Comparison of ENCODE assay signal across 9 mouse cellular contexts in genomic region chr4:33147825-33148224, GRCm38 (mm10). TPM values are rescaled to one million over a fixed set of nuclear protein-coding genes. Genes with fewer than 3 reads are reported as not detected.
DNase-seq lines count a peak whose midpoint lies in the region; ATAC-seq and TF ChIP-seq lines count a peak whose summit lies in the region.
"Had no signal": no experiment of that assay in that cellular context is flagged by ENCODE, and none has a peak within 500 bp of the region (broad histone marks: within the 10 kb centered on the region; RNA-seq: fewer than 3 reads in every experiment).

No protein-coding gene starts in this region.

- H3K9me3 ChIP-seq in intestine, postnatal 0 days (ENCODE audit: control insufficient read depth): no peaks in the 10 kb centered on the region
- H3K9me3 ChIP-seq in intestine, embryonic 15.5 days: no peaks in the 10 kb centered on the region
- H3K9me3 ChIP-seq in neural tube, embryonic 11.5 days (ENCODE audit: control insufficient read depth, low read length): no peaks in the 10 kb centered on the region

- no peak for ATAC-seq in intestine, postnatal 0 days
- no peak for ATAC-seq in intestine, embryonic 15.5 days
- no peak for ATAC-seq in Patski
- ATAC-seq in neural tube, embryonic 11.5 days (ENCODE audit: insufficient read depth, low FRiP score, low TSS enrichment): no peak

- POLR2A ChIA-PET in Patski (lab: Charles Lee): no interaction called here

- H3K4me1 ChIP-seq in intestine, postnatal 0 days (replicated peaks; ENCODE audit: control insufficient read depth, insufficient read depth, low read length): 0 out of 2 replicates have a peak, but pooled peaks cover 2% of the 10 kb centered on the region
- H3K4me1 ChIP-seq in intestine, embryonic 15.5 days (replicated peaks): no peaks in the 10 kb centered on the region
- no peaks in the 10 kb centered on the region for H3K4me1 ChIP-seq in neural tube, embryonic 11.5 days (ENCODE audit: control insufficient read depth, insufficient read depth, low read length)

- H3K27me3 ChIP-seq in intestine, postnatal 0 days (replicated peaks; ENCODE audit: control insufficient read depth, insufficient read depth, low read length): no peaks in the 10 kb centered on the region
- no peaks in the 10 kb centered on the region; the same call in 1 of the 2 replicates for H3K27me3 ChIP-seq in intestine, embryonic 15.5 days (replicated peaks)
- peaks cover 9% of the 10 kb centered on the region for H3K27me3 ChIP-seq in Patski
- no peaks in the 10 kb centered on the region for H3K27me3 ChIP-seq in neural tube, embryonic 11.5 days (ENCODE audit: control insufficient read depth, insufficient read depth, low read length)

- H3K9ac ChIP-seq in intestine, postnatal 0 days (ENCODE audit: low read depth, low read length): no peak overlapping the region
- H3K9ac ChIP-seq in intestine, embryonic 15.5 days: no peak overlapping the region
- H3K9ac ChIP-seq in neural tube, embryonic 11.5 days (ENCODE audit: low read length): no peak overlapping the region

- WGBS in intestine, postnatal 0 days: 9% methylated on average over 2 of the region's 2 CpGs
- WGBS in intestine, embryonic 15.5 days: 13% methylated on average over 2 of the region's 2 CpGs
- 16% methylated on average over 2 of the region's 2 CpGs for WGBS in neural tube, embryonic 11.5 days

- H3K4me3 ChIP-seq in intestine, postnatal 0 days (ENCODE audit: low read depth, low read length): no peak overlapping the region
- H3K4me3 ChIP-seq in intestine, embryonic 15.5 days (replicated peaks): no peak overlapping the region
- no peak overlapping the region for H3K4me3 ChIP-seq in neural tube, embryonic 11.5 days (ENCODE audit: low read depth, low read length)

- no peak overlapping the region for H3K4me2 ChIP-seq in intestine, postnatal 0 days (replicated peaks; ENCODE audit: low read depth)
- no peak overlapping the region for H3K4me2 ChIP-seq in intestine, embryonic 15.5 days (replicated peaks)
- H3K4me2 ChIP-seq in neural tube, embryonic 11.5 days (ENCODE audit: low read depth): no peak overlapping the region

- no peaks in the 10 kb centered on the region for H3K36me3 ChIP-seq in intestine, postnatal 0 days (ENCODE audit: control insufficient read depth, insufficient read depth)
- H3K36me3 ChIP-seq in intestine, embryonic 15.5 days: no peaks in the 10 kb centered on the region
- H3K36me3 ChIP-seq in neural tube, embryonic 11.5 days (ENCODE audit: control insufficient read depth, insufficient read depth, low read length): no peaks in the 10 kb centered on the region

- in situ Hi-C loops in Patski (cut with MboI; ENCODE audit: low pct_unique_long_range_greater_than_20kb): loop anchor here (5.0 kb wide), 2 partner anchors 54 to 144 kb away; partner anchors contain the start of gene Pnrc1

- CTCF ChIA-PET in Patski (lab: Charles Lee): interaction anchor here (0.9 to 4.7 kb wide), 9 partner anchors 9 to 155 kb away, joined by 3 to 24 read pairs (median 4); partner anchors contain the start of gene Pnrc1

- no peak overlapping the region for H3K27ac ChIP-seq in intestine, postnatal 0 days (ENCODE audit: low read depth, low read length)
- no peak overlapping the region for H3K27ac ChIP-seq in intestine, embryonic 15.5 days
- H3K27ac ChIP-seq in neural tube, embryonic 11.5 days (ENCODE audit: low read depth, low read length): no peak overlapping the region

- DNase-seq in CD4-positive helper T cell, adult 2 months (ENCODE audit: low read depth, low spot score): peak; percentile 77
- peak; percentile 3 for DNase-seq in Patski (ENCODE audit: low read depth, low spot score)
- DNase-seq in embryo, embryonic 10 days (ENCODE audit: low spot score): peak; percentile 83
- DNase-seq in kidney, postnatal 36 days: peak; percentile 41 to 81
- peak; percentile 43 for DNase-seq in neural tube, embryonic 11.5 days (ENCODE audit: low spot score)
- no peak for DNase-seq in ovary, postnatal 36 days (ENCODE audit: low spot score)

- TF ChIP-seq CTCF in intestine, postnatal 0 days (IDR thresholded peaks at IDR 0.05; ENCODE audit: low read depth): peak; percentile 72
- no peak for TF ChIP-seq CTCF in Patski (IDR thresholded peaks at IDR 0.05)

RNA-seq across cellular contexts. Expression of gene Gabrr1, which starts 15.5 kb away (rescaled TPM):
- 0.12 and 0.20 TPM in 2 replicates for polyA plus RNA-seq in intestine, postnatal 0 days (2015; fragmentation: Nextera tagmentation; extraction: Ambion mirVana)
- not detected in 2 replicates for polyA plus RNA-seq in intestine, embryonic 15.5 days (2015; fragmentation: Nextera tagmentation; extraction: Ambion mirVana)
- not detected for polyA plus RNA-seq in Patski (2021)
- polyA plus RNA-seq in neural tube, embryonic 11.5 days (2014; fragmentation: Nextera tagmentation; extraction: Ambion mirVana): not detected in 2 replicates
- polyA plus RNA-seq: liver, embryonic 16.5 days had no signal

RNA-seq across cellular contexts. Expression of gene Pm20d2, which starts 41.7 kb away (rescaled TPM):
- polyA plus RNA-seq in intestine, postnatal 0 days (2015; fragmentation: Nextera tagmentation; extraction: Ambion mirVana): 1.8 and 1.9 TPM in 2 replicates
- polyA plus RNA-seq in intestine, embryonic 15.5 days (2015; fragmentation: Nextera tagmentation; extraction: Ambion mirVana): 1.3 and 1.4 TPM in 2 replicates
- 0.39 TPM for polyA plus RNA-seq in Patski (2021)
- polyA plus RNA-seq in neural tube, embryonic 11.5 days (2014; fragmentation: Nextera tagmentation; extraction: Ambion mirVana): 0.95 TPM in 2 replicates
